Mouse (Mus musculus) liver, postnatal 0 days (tissue): ENCODE measurements around the gene Urad. TPM values are rescaled to one million over a fixed set of nuclear protein-coding genes. Genes with fewer than 3 reads are reported as not detected.

ENCODE experiments used
- ATAC-seq: fragments of 200-750 bp; cut with Nextera tagmentation; 2 replicates; pipeline ENCODE4 v1.8.0; 2017; ENCODE audit warnings: mild to moderate bottlenecking, moderate library complexity
- DNase-seq: peaks from one replicate; pipeline ENCODE4 v3.0.0-alpha.2; 2016
- H3K27ac ChIP-seq: fragments of 300-500 bp; sonication (generic); 2 replicates; pipeline ENCODE4 v1.5.1; 2014; ENCODE audit warnings: antibody characterized with exemption, moderate library complexity, mild to moderate bottlenecking, low read depth
- H3K27me3 ChIP-seq: fragments of 300-500 bp; sonication (generic); 2 replicates; pipeline ENCODE4 v1.6.1; 2014; ENCODE audit warnings: low read length, control low read depth, mixed read lengths; ENCODE audit not compliant: insufficient read depth
- H3K36me3 ChIP-seq: fragments of 300-500 bp; sonication (generic); replicated peaks from 2 replicates; pipeline ENCODE4 v1.6.1; 2014; ENCODE audit warnings: mild to moderate bottlenecking, control low read depth, low read length, moderate library complexity, mixed read lengths; ENCODE audit not compliant: insufficient read depth
- H3K4me1 ChIP-seq: fragments of 300-500 bp; sonication (generic); 2 replicates; pipeline ENCODE4 v1.6.1; 2014; ENCODE audit warnings: antibody characterized with exemption, mild to moderate bottlenecking, control low read depth; ENCODE audit not compliant: insufficient read depth
- H3K4me2 ChIP-seq: fragments of 300-500 bp; sonication (generic); 2 replicates; pipeline ENCODE4 v1.6.1; 2014; ENCODE audit warnings: low read depth, mild to moderate bottlenecking, low read length, moderate library complexity, mixed read lengths
- H3K4me3 ChIP-seq: fragments of 300-500 bp; sonication (generic); 2 replicates; pipeline ENCODE4 v1.5.1; 2014; ENCODE audit warnings: low read depth, low read length
- H3K9ac ChIP-seq: fragments of 300-500 bp; sonication (generic); replicated peaks from 2 replicates; pipeline ENCODE4 v1.6.1; 2014; ENCODE audit warnings: mild to moderate bottlenecking, moderate library complexity
- H3K9me3 ChIP-seq: fragments of 300-500 bp; sonication (generic); 2 replicates; pipeline ENCODE4 v1.6.1; 2016; ENCODE audit warnings: mild to moderate bottlenecking, control low read depth, low read length, mixed read lengths
- CTCF ChIP-seq: sonication (generic); IDR thresholded peaks from 2 replicates; pipeline ENCODE4 v1.5.1; 2016; ENCODE audit warnings: antibody characterized with exemption, low read depth
- EP300 ChIP-seq: IDR thresholded peaks from 2 replicates; pipeline ENCODE4 v1.6.1; 2016; ENCODE audit warnings: antibody characterized with exemption, low read depth, mild to moderate bottlenecking
- WGBS: fragments of 180-500 bp; shearing (Covaris S2); extraction: QIAGEN DNeasy Blood & Tissue Kit; methylation state at CpG from one replicate; pipeline ENCODE4 v1.1.7; 2014; ENCODE audit not compliant: insufficient replicate concordance; 5-methylcytosine and 5-hydroxymethylcytosine counted together
- polyA plus RNA-seq: library from polyadenylated mRNA; unstranded; fragments of >200 nt; fragmentation: Nextera tagmentation; extraction: Ambion mirVana; gene quantifications from 2 replicates; pipeline ENCODE4 v1.2.1, GENCODE M21; 2015

Urad gene
- polyA plus RNA-seq, 1 experiment from 2014 or later: 35.9 TPM

DNA sequence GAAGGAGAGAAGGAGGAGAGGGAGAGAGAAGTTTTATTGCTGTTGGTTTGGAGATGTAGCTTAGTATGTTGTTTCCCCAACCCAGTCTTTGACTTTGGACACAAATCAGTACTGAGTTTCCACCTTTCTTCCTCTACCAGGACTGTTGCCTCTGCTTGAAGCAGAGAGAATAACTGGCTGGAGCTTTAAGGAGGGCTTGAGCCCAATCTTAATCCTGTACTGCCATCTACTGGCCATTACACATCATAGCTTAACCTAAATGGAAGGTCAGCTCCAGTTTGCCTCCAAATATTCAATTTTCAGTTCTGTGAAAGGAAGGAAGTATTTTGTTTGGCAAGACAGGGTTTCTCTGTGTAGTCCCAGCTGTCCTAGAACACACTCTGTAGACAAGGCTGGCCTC is 2.6 kb downstream of the Urad start:
- ATAC-seq: no peak
- no peak for DNase-seq
- Histone ChIP-seq H3K9ac (no peak overlapping the region), H3K4me1 (no peaks in the 10 kb centered on the region), H3K27me3 (peaks cover 28% of the 10 kb centered on the region), H3K4me2 (peak overlapping the region; percentile 62), H3K27ac (no peak overlapping the region), H3K4me3 (peak overlapping the region; percentile 43), H3K36me3 (0 out of 2 replicates have a peak, but pooled peaks cover 3% of the 10 kb centered on the region), H3K9me3 (no peaks in the 10 kb centered on the region)
- TF ChIP-seq CTCF: peak; percentile 86
- no peak for TF ChIP-seq EP300

GRCm38 (mm10) chr5:147317991-147318390 is 4.2 kb downstream of the Urad start:
- no peak for DNase-seq
- Histone ChIP-seq H3K9ac (no peak overlapping the region), H3K4me2 (peak overlapping the region; percentile 52), H3K4me3 (peak overlapping the region; percentile 15; the same call in 1 of the 2 replicates), H3K27me3 (peaks cover 45% of the 10 kb centered on the region), H3K4me1 (no peaks in the 10 kb centered on the region), H3K27ac (no peak overlapping the region), H3K36me3 (0 out of 2 replicates have a peak, but pooled peaks cover 5% of the 10 kb centered on the region), H3K9me3 (no peaks in the 10 kb centered on the region)
- no peak for ATAC-seq
- WGBS: 29% methylated on average over 7 of the region's 7 CpGs
- TF ChIP-seq CTCF: peak; percentile 57
- TF ChIP-seq EP300: no peak

DNA sequence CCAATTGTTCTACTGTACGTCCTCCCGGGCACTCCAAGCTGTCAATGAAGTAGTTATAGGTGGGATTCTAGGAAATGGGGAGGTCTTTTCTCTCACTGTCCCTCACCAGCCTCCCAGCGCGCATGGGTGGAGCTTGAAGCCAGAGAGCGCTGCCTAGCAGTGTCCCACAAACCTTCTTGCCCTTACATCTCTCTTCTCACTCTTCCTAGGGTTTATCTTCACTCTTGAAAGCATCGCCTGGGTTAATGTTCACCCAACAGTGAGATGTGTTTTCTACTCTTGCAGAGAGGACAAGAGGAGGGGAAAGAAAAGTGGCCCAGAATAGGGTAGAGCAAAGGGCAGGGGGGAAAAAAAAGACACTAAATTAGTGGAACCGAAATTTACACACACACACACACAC is 4.9 kb downstream of the Urad start:
- Histone ChIP-seq H3K4me3 (no peak overlapping the region), H3K4me2 (peak overlapping the region; percentile 52; the same call in 1 of the 2 replicates), H3K36me3 (0 out of 2 replicates have a peak, but pooled peaks cover 5% of the 10 kb centered on the region), H3K9me3 (no peaks in the 10 kb centered on the region), H3K4me1 (no peaks in the 10 kb centered on the region), H3K27me3 (peaks cover 51% of the 10 kb centered on the region), H3K27ac (no peak overlapping the region), H3K9ac (no peak overlapping the region)
- DNase-seq: no peak
- TF ChIP-seq EP300: no peak
- no peak for TF ChIP-seq CTCF
- 10% methylated on average over 7 of the region's 7 CpGs for WGBS
- no peak for ATAC-seq

GRCm38 (mm10) chr5:147315432-147316075 is 6.7 kb downstream of the Urad start:
- H3K4me3 ChIP-seq: no peak overlapping the region
- DNase-seq: no peak
- peaks cover 68% of the 10 kb centered on the region for H3K27me3 ChIP-seq
- H3K4me2 ChIP-seq: no peak overlapping the region
- ATAC-seq: no peak
- no peaks in the 10 kb centered on the region for H3K4me1 ChIP-seq
- H3K9me3 ChIP-seq: no peaks in the 10 kb centered on the region
- H3K36me3 ChIP-seq: 0 out of 2 replicates have a peak, but pooled peaks cover 5% of the 10 kb centered on the region
- WGBS: 6% methylated on average over 25 of the region's 25 CpGs
- no peak overlapping the region for H3K27ac ChIP-seq
- H3K9ac ChIP-seq: no peak overlapping the region
- TF ChIP-seq CTCF: no peak
- TF ChIP-seq EP300: no peak

- Histone ChIP-seq H3K9ac (no peak overlapping the region), H3K4me1 (no peaks in the 10 kb centered on the region), H3K27me3 (peaks cover 76% of the 10 kb centered on the region), H3K4me2 (no peak overlapping the region), H3K27ac (no peak overlapping the region), H3K36me3 (0 out of 2 replicates have a peak, but pooled peaks cover 5% of the 10 kb centered on the region), H3K9me3 (no peaks in the 10 kb centered on the region), H3K4me3 (no peak overlapping the region)
- 9% methylated on average over 39 of the region's 39 CpGs for WGBS
- TF ChIP-seq EP300: no peak
- no peak for TF ChIP-seq CTCF
- DNase-seq (no peak), ATAC-seq (no peak)
Measured at GRCm38 (mm10) chr5:147314646-147315431, 7.4 kb downstream of the Urad start.
